8 mouse cellular contexts compared by ENCODE assay signal in genomic region chr2:158146223-158146622, GRCm38 (mm10). TPM values are rescaled to one million over a fixed set of nuclear protein-coding genes. Genes with fewer than 3 reads are reported as not detected.
DNase-seq lines count a peak whose midpoint lies in the region; ATAC-seq and TF ChIP-seq lines count a peak whose summit lies in the region.

TSS of gene Tgm2 (minus strand) at chr2:158146436.

- no peak; the same call in 1 of the 2 replicates for ATAC-seq in embryonic facial prominence, embryonic 13.5 days (ENCODE audit: insufficient number of reproducible peaks, insufficient read depth, low FRiP score, low TSS enrichment, low read depth)
- ATAC-seq in limb, embryonic 15.5 days (ENCODE audit: insufficient number of reproducible peaks, low FRiP score, low TSS enrichment, low read depth): peak; percentile 62
- ATAC-seq in midbrain, postnatal 0 days (ENCODE audit: low FRiP score): no peak

- H3K36me3 ChIP-seq in embryonic facial prominence, embryonic 13.5 days: no peaks in the 10 kb centered on the region
- H3K36me3 ChIP-seq in limb, embryonic 15.5 days: no peaks in the 10 kb centered on the region
- H3K36me3 ChIP-seq in midbrain, postnatal 0 days (ENCODE audit: insufficient read depth, low read length): no peaks in the 10 kb centered on the region

- under 1% methylated on average over 33 of the region's 33 CpGs for WGBS in embryonic facial prominence, embryonic 13.5 days
- under 1% methylated on average over 22 of the region's 33 CpGs for WGBS in limb, embryonic 15.5 days
- WGBS in midbrain, postnatal 0 days: 2% methylated on average over 33 of the region's 33 CpGs

- H3K27ac ChIP-seq in embryonic facial prominence, embryonic 13.5 days: no peak within 1 kb of the TSS
- H3K27ac ChIP-seq in limb, embryonic 15.5 days: no peak within 1 kb of the TSS
- no peak within 1 kb of the TSS for H3K27ac ChIP-seq in midbrain, postnatal 0 days (ENCODE audit: low read depth, low read length)

- TF ChIP-seq CTCF in midbrain, postnatal 0 days (IDR thresholded peaks at IDR 0.05): peak; percentile 58

- peak within 1 kb of the TSS; percentile 42 for H3K4me3 ChIP-seq in embryonic facial prominence, embryonic 13.5 days
- peak within 1 kb of the TSS; percentile 46 for H3K4me3 ChIP-seq in limb, embryonic 15.5 days
- peak within 1 kb of the TSS; percentile 21 for H3K4me3 ChIP-seq in midbrain, postnatal 0 days (ENCODE audit: low read depth, low read length)

- no peaks in the 10 kb centered on the region for H3K9me3 ChIP-seq in embryonic facial prominence, embryonic 13.5 days
- no peaks in the 10 kb centered on the region for H3K9me3 ChIP-seq in limb, embryonic 15.5 days
- no peaks in the 10 kb centered on the region for H3K9me3 ChIP-seq in midbrain, postnatal 0 days (ENCODE audit: low read length)

- H3K27me3 ChIP-seq in embryonic facial prominence, embryonic 13.5 days: peaks cover 31% of the 10 kb centered on the region
- peaks cover 18% of the 10 kb centered on the region for H3K27me3 ChIP-seq in limb, embryonic 15.5 days
- H3K27me3 ChIP-seq in midbrain, postnatal 0 days (ENCODE audit: insufficient read depth, low read length): peaks cover 5% of the 10 kb centered on the region; the same call in 1 of the 2 replicates

- peak; percentile 85 for DNase-seq in 3134 (ENCODE audit: extremely low read depth, insufficient read length, low spot score)
- DNase-seq in adrenal gland, postnatal 36 days: peak; percentile 94 to 97
- peak; percentile 95 for DNase-seq in heart, adult 8-10 months (ENCODE audit: low spot score)
- peak; percentile 95 for DNase-seq in kidney, adult 9 months
- DNase-seq in midbrain, postnatal 0 days (ENCODE audit: low spot score): peak; percentile 48
- DNase-seq in spleen, postnatal 10 days (ENCODE audit: low spot score in 2 of 2): peak; percentile 98

- H3K4me1 ChIP-seq in embryonic facial prominence, embryonic 13.5 days: peaks cover 41% of the 10 kb centered on the region
- peaks cover 41% of the 10 kb centered on the region for H3K4me1 ChIP-seq in limb, embryonic 15.5 days
- no peaks in the 10 kb centered on the region for H3K4me1 ChIP-seq in midbrain, postnatal 0 days (ENCODE audit: insufficient read depth, low read length)

- H3K4me2 ChIP-seq in embryonic facial prominence, embryonic 13.5 days: peak within 1 kb of the TSS; percentile 63
- H3K4me2 ChIP-seq in limb, embryonic 15.5 days: peak within 1 kb of the TSS; percentile 74
- peak within 1 kb of the TSS; percentile 45 for H3K4me2 ChIP-seq in midbrain, postnatal 0 days (ENCODE audit: low read depth, low read length, poor library complexity, severe bottlenecking)

- H3K9ac ChIP-seq in embryonic facial prominence, embryonic 13.5 days: peak within 1 kb of the TSS; percentile 69
- H3K9ac ChIP-seq in limb, embryonic 15.5 days: peak within 1 kb of the TSS; percentile 27; the same call in 1 of the 2 replicates
- H3K9ac ChIP-seq in midbrain, postnatal 0 days (replicated peaks; ENCODE audit: low read length, poor library complexity, severe bottlenecking): no peak within 1 kb of the TSS

RNA-seq across cellular contexts. Expression of gene Tgm2, which starts in this region (rescaled TPM):
- 10 to 100 TPM; 44.6 to 85.9 TPM for total RNA-seq in adrenal gland, postnatal 36 days (2021)
- 10.9 and 16.4 TPM in 2 replicates for polyA plus RNA-seq in embryonic facial prominence, embryonic 13.5 days (2015; fragmentation: Nextera tagmentation; extraction: Ambion mirVana)
- total RNA-seq in heart, adult 8-10 months (2022): 100 to 1,000 TPM; 211 to 296 (median 238) TPM
- 13.3 and 18.1 TPM in 2 replicates for polyA plus RNA-seq in limb, embryonic 15.5 days (2015; fragmentation: Nextera tagmentation; extraction: Ambion mirVana)
- total RNA-seq in midbrain, postnatal 0 days (2014; rRNA removed): 13.3 and 16.0 TPM in 2 replicates
- polyA plus RNA-seq in midbrain, postnatal 0 days (2015; fragmentation: Nextera tagmentation; extraction: Ambion mirVana): 6.8 and 8.6 TPM in 2 replicates

Comparison
In these comparisons a context has a peak if more than half of its experiments do, and no peak if none do; other contexts are left out.
1. DNase-seq: peak in every context shown above with its lines; median percentile 98 in spleen, postnatal 10 days; 96 in adrenal gland, postnatal 36 days; 95 in heart, adult 8-10 months; 95 in kidney, adult 9 months; 85 in 3134; 48 in midbrain, postnatal 0 days.